Mouse (Mus musculus) E14TG2a.4 (cell line): Measurements from ENCODE around the gene Fhit.

Experiments
- H3K27me3 ChIP-seq: 2 replicates; pipeline ENCODE4 v1.6.1; 2014; ENCODE audit warnings: low read length, control low read depth; ENCODE audit not compliant: insufficient read depth
- H3K36me3 ChIP-seq: 2 replicates; pipeline ENCODE4 v1.6.1; 2014; ENCODE audit warnings: low read length, control low read depth; ENCODE audit not compliant: insufficient read depth
- H3K4me1 ChIP-seq: replicated peaks from 2 replicates; pipeline ENCODE4 v1.6.1; 2014; ENCODE audit warnings: low read depth, low read length, control low read depth
- H3K4me3 ChIP-seq: replicated peaks from 2 replicates; pipeline ENCODE4 v1.5.1; 2014; ENCODE audit warnings: mild to moderate bottlenecking, low read length
- H3K9me3 ChIP-seq: 2 replicates; pipeline ENCODE4 v1.6.1; 2014; ENCODE audit warnings: low read length, control low read depth
- CTCF ChIP-seq: conservative IDR thresholded peaks from 2 replicates; pipeline ENCODE4 v1.5.1; 2014; ENCODE audit warnings: low read length
- NANOG ChIP-seq: IDR thresholded peaks from 2 replicates; pipeline ENCODE4 v1.6.1; 2014; ENCODE audit warnings: borderline replicate concordance, low read length, mixed read lengths
- POU5F1 ChIP-seq: IDR thresholded peaks from 2 replicates; pipeline ENCODE4 v1.6.1; 2014; ENCODE audit warnings: low read length, borderline replicate concordance

Fhit gene

GRCm38 (mm10) chr14:10364281-10364680, 797.6 kb downstream of the Fhit start:
- H3K4me3 ChIP-seq: no peak overlapping the region
- no peaks in the 10 kb centered on the region for H3K4me1 ChIP-seq
- H3K9me3 ChIP-seq: no peaks in the 10 kb centered on the region
- no peaks in the 10 kb centered on the region for H3K36me3 ChIP-seq
- no peak for TF ChIP-seq POU5F1
- no peak for TF ChIP-seq NANOG
- no peak for TF ChIP-seq CTCF
- no peaks in the 10 kb centered on the region for H3K27me3 ChIP-seq

GRCm38 (mm10) chr14:10363306-10363705, 798.5 kb downstream of the Fhit start:
- Histone ChIP-seq H3K4me3 (no peak overlapping the region), H3K27me3 (no peaks in the 10 kb centered on the region), H3K4me1 (no peaks in the 10 kb centered on the region), H3K9me3 (peaks cover 5% of the 10 kb centered on the region; the same call in 1 of the 2 replicates), H3K36me3 (no peaks in the 10 kb centered on the region)
- TF ChIP-seq CTCF (no peak), NANOG (no peak), POU5F1 (no peak)

GRCm38 (mm10) chr14:10345905-10346304, 815.9 kb downstream of the Fhit start:
- H3K9me3 ChIP-seq: no peaks in the 10 kb centered on the region
- H3K27me3 ChIP-seq: no peaks in the 10 kb centered on the region
- no peaks in the 10 kb centered on the region for H3K36me3 ChIP-seq
- H3K4me3 ChIP-seq: no peak overlapping the region
- no peaks in the 10 kb centered on the region for H3K4me1 ChIP-seq
- TF ChIP-seq POU5F1 (no peak), CTCF (no peak), NANOG (no peak)

GRCm38 (mm10) chr14:10344064-10344463, 817.8 kb downstream of the Fhit start:
- no peaks in the 10 kb centered on the region for H3K4me1 ChIP-seq
- no peaks in the 10 kb centered on the region for H3K27me3 ChIP-seq
- no peaks in the 10 kb centered on the region for H3K9me3 ChIP-seq
- no peak overlapping the region for H3K4me3 ChIP-seq
- TF ChIP-seq CTCF (no peak), POU5F1 (no peak), NANOG (no peak)
- no peaks in the 10 kb centered on the region for H3K36me3 ChIP-seq

- H3K9me3 ChIP-seq: peaks cover 7% of the 10 kb centered on the region; the same call in 1 of the 2 replicates
- TF ChIP-seq CTCF: no peak
- H3K27me3 ChIP-seq: no peaks in the 10 kb centered on the region
- H3K36me3 ChIP-seq: no peaks in the 10 kb centered on the region
- no peaks in the 10 kb centered on the region for H3K4me1 ChIP-seq
- H3K4me3 ChIP-seq: no peak overlapping the region
Observed at GRCm38 (mm10) chr14:10316764-10317163, 845.1 kb downstream of the Fhit start.

GRCm38 (mm10) chr14:10312190-10312589, 849.6 kb downstream of the Fhit start:
- no peak for TF ChIP-seq NANOG
- no peak for TF ChIP-seq CTCF
- no peak for TF ChIP-seq POU5F1
- H3K36me3 ChIP-seq: no peaks in the 10 kb centered on the region
- no peaks in the 10 kb centered on the region for H3K4me1 ChIP-seq

GRCm38 (mm10) chr14:10305286-10305685, 856.5 kb downstream of the Fhit start:
- no peak for TF ChIP-seq NANOG
- no peak for TF ChIP-seq POU5F1
- no peak for TF ChIP-seq CTCF
- Histone ChIP-seq H3K9me3 (no peaks in the 10 kb centered on the region), H3K4me1 (no peaks in the 10 kb centered on the region), H3K36me3 (no peaks in the 10 kb centered on the region), H3K4me3 (no peak overlapping the region), H3K27me3 (no peaks in the 10 kb centered on the region)

More at GRCm38 (mm10) chr14:10312190-10312589, 849.6 kb downstream of the Fhit start:
- Histone ChIP-seq H3K27me3 (no peaks in the 10 kb centered on the region), H3K4me3 (no peak overlapping the region), H3K9me3 (no peaks in the 10 kb centered on the region)

- TF ChIP-seq POU5F1 (no peak), NANOG (no peak), CTCF (no peak)
- no peak overlapping the region for H3K4me3 ChIP-seq
- H3K4me1 ChIP-seq: no peaks in the 10 kb centered on the region
- H3K36me3 ChIP-seq: no peaks in the 10 kb centered on the region
- H3K27me3 ChIP-seq: no peaks in the 10 kb centered on the region
- no peaks in the 10 kb centered on the region for H3K9me3 ChIP-seq
Observed at GRCm38 (mm10) chr14:10301497-10301896, 860.3 kb downstream of the Fhit start.

- Histone ChIP-seq H3K36me3 (no peaks in the 10 kb centered on the region), H3K9me3 (no peaks in the 10 kb centered on the region), H3K4me1 (no peaks in the 10 kb centered on the region), H3K27me3 (no peaks in the 10 kb centered on the region), H3K4me3 (no peak overlapping the region)
- TF ChIP-seq CTCF (no peak), NANOG (no peak)
Observed at GRCm38 (mm10) chr14:10300914-10301313, 860.9 kb downstream of the Fhit start.

GRCm38 (mm10) chr14:10299030-10299429, 862.8 kb downstream of the Fhit start:
- H3K4me1 ChIP-seq: no peaks in the 10 kb centered on the region
- TF ChIP-seq CTCF (no peak), NANOG (no peak), POU5F1 (no peak)
- no peak overlapping the region for H3K4me3 ChIP-seq
- H3K36me3 ChIP-seq: no peaks in the 10 kb centered on the region
- no peaks in the 10 kb centered on the region for H3K27me3 ChIP-seq
- H3K9me3 ChIP-seq: no peaks in the 10 kb centered on the region
